Mouse (Mus musculus): ENCODE results near the gene Gm2663.
A peak's percentile ranks its signal among the peaks of the same experiment; 100 is the strongest.
"Not testable (repeated sequence)": the region's sequence is repeated elsewhere in the genome, so short reads cannot be mapped to it uniquely, and the experiment has no call there.

The Gm2663 gene

GRCm38 (mm10) chr6:40999379-40999778 lies at the start of gene Gm2663:
Gm2663 (minus strand) TSS chr6:40999479.
- not testable (repeated sequence) for DNase-seq (ENCODE audit: low read depth, low spot score)

GRCm38 (mm10) chr6:41048602-41049001 lies 49.3 kb upstream of the Gm2663 start:
- no peak for DNase-seq (ENCODE audit: low read depth, low spot score)

GRCm38 (mm10) chr6:41047961-41048360 lies 48.7 kb upstream of the Gm2663 start:
- no peak for DNase-seq (ENCODE audit: low read depth, low spot score)

GRCm38 (mm10) chr6:41047202-41047601 lies 47.9 kb upstream of the Gm2663 start:
- DNase-seq (ENCODE audit: low read depth, low spot score) = no peak

GRCm38 (mm10) chr6:41046553-41046952 lies 47.3 kb upstream of the Gm2663 start:
- peak; percentile 38 for DNase-seq (ENCODE audit: low read depth, low spot score)

GRCm38 (mm10) chr6:41044753-41045152 lies 45.5 kb upstream of the Gm2663 start:
- no peak for DNase-seq (ENCODE audit: low read depth, low spot score)

GRCm38 (mm10) chr6:41044314-41044713 lies 45.0 kb upstream of the Gm2663 start:
- DNase-seq (ENCODE audit: low read depth, low spot score) = no peak

- DNase-seq (ENCODE audit: low read depth, low spot score) = no peak
Measured at GRCm38 (mm10) chr6:41035409-41035808, 36.1 kb upstream of the Gm2663 start, which contains the start of gene 2210010C04Rik. 2210010C04Rik (minus strand) TSS chr6:41035509.

GRCm38 (mm10) chr6:41032802-41033201 lies 33.5 kb upstream of the Gm2663 start:
- DNase-seq (ENCODE audit: low read depth, low spot score) = no peak

- no peak for DNase-seq (ENCODE audit: low read depth, low spot score)
Measured at GRCm38 (mm10) chr6:41032231-41032630, 33.0 kb upstream of the Gm2663 start.

- no peak for DNase-seq (ENCODE audit: low read depth, low spot score)
Measured at GRCm38 (mm10) chr6:41030821-41031220, 31.5 kb upstream of the Gm2663 start.

- no peak for DNase-seq (ENCODE audit: low read depth, low spot score)
Measured at GRCm38 (mm10) chr6:41027053-41027452, 27.8 kb upstream of the Gm2663 start.

GRCm38 (mm10) chr6:41025873-41026650 lies 26.8 kb upstream of the Gm2663 start:
- no peak for DNase-seq (ENCODE audit: low read depth, low spot score)

- no peak for DNase-seq (ENCODE audit: low read depth, low spot score)
Measured at GRCm38 (mm10) chr6:41019140-41019539, 19.9 kb upstream of the Gm2663 start.

- DNase-seq (ENCODE audit: low read depth, low spot score) = no peak
Measured at GRCm38 (mm10) chr6:41018629-41019028, 19.4 kb upstream of the Gm2663 start.

GRCm38 (mm10) chr6:41015065-41015464 lies 15.8 kb upstream of the Gm2663 start:
- DNase-seq (ENCODE audit: low read depth, low spot score) = no peak

- not testable (repeated sequence) for DNase-seq (ENCODE audit: low read depth, low spot score)
Measured at GRCm38 (mm10) chr6:40964454-40964853, 34.8 kb downstream of the Gm2663 start, which contains the start of gene 1810009J06Rik. 1810009J06Rik (plus strand) TSS chr6:40964754.

- no peak for DNase-seq (ENCODE audit: low read depth, low spot score)
Measured at GRCm38 (mm10) chr6:40953716-40954115, 45.6 kb downstream of the Gm2663 start.

- no peak for DNase-seq (ENCODE audit: low read depth, low spot score)
Measured at GRCm38 (mm10) chr6:40951770-40952169, 47.5 kb downstream of the Gm2663 start, which contains the start of gene Gm4744. Gm4744 (minus strand) TSS chr6:40951870.
